Mouse (Mus musculus): ENCODE results near the gene Mapk8ip2. TPM values are rescaled to one million over a fixed set of nuclear protein-coding genes. Genes with fewer than 3 reads are reported as not detected.

The Mapk8ip2 gene
- polyA plus RNA-seq, 1 experiment from 2014 or later, result 27.4 TPM

DNA sequence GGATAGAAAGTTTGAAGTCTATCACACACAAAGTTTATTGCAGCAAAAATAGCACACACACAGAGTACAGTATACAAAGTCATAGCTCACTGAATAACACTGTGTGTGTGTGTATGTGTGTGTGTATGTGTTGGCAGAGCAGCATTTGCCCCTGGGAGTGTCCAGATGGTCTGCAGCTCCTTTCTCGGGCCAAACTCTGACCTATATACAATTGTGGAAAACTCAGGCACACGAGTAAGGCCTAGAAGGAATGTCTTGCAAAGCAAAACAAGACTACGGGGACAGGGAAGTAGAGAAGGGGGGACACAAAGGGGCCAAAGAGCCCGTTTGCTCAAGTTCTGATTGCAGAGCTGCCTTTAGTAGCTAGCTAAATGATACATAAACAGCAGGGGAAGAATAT, 20.8 kb upstream of the Mapk8ip2 start:
- no peak overlapping the region for H3K4me2 ChIP-seq (ENCODE audit: low read depth, low read length, severe bottlenecking)
- no peak overlapping the region for H3K27ac ChIP-seq (ENCODE audit: low read depth, low read length)
- no peak overlapping the region for H3K4me3 ChIP-seq (ENCODE audit: low read depth, low read length)
- no peaks in the 10 kb centered on the region for H3K27me3 ChIP-seq (ENCODE audit: control insufficient read depth, insufficient read depth, low read length)
- WGBS, result 80% methylated on average over 4 of the region's 4 CpGs
- H3K36me3 ChIP-seq (ENCODE audit: control insufficient read depth, insufficient read depth, low read length), result no peaks in the 10 kb centered on the region; the same call in 1 of the 2 replicates
- no peak overlapping the region for H3K9ac ChIP-seq (ENCODE audit: low read length)
- no peak for DNase-seq (ENCODE audit: low spot score)
- H3K9me3 ChIP-seq (ENCODE audit: control insufficient read depth, low read length), result no peaks in the 10 kb centered on the region
- ATAC-seq (replicated peaks; ENCODE audit: low FRiP score), result no peak
- H3K4me1 ChIP-seq (replicated peaks; ENCODE audit: control insufficient read depth, insufficient read depth, low read length), result peaks cover 8% of the 10 kb centered on the region; the same call in 1 of the 2 replicates

DNA sequence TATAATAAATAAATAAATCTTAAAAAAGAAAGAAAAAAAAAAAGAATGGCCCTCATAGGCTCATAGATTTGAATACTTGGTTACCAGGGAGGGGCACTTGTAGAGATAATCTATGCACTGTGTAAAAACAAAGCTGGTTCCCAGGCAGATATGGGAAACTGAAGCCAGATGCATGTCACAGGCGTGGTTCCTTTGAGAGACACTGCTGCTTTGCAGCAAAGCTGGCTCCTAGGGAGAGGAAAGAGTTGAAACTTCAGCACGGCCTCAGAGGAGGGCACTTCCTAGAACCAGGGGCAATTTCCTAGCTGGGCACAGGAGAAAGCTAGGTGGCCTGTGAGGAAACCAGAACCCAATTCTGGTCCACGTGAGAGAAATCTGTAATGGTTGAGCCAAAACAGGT, 19.6 kb upstream of the Mapk8ip2 start:
- Histone ChIP-seq H3K27ac (ENCODE audit: low read depth, low read length) (no peak overlapping the region), H3K9ac (ENCODE audit: low read length) (no peak overlapping the region), H3K27me3 (ENCODE audit: control insufficient read depth, insufficient read depth, low read length) (no peaks in the 10 kb centered on the region), H3K36me3 (ENCODE audit: control insufficient read depth, insufficient read depth, low read length) (no peaks in the 10 kb centered on the region), H3K9me3 (ENCODE audit: control insufficient read depth, low read length) (no peaks in the 10 kb centered on the region), H3K4me2 (ENCODE audit: low read depth, low read length, severe bottlenecking) (no peak overlapping the region), H3K4me1 (replicated peaks; ENCODE audit: control insufficient read depth, insufficient read depth, low read length) (no peaks in the 10 kb centered on the region), H3K4me3 (ENCODE audit: low read depth, low read length) (no peak overlapping the region)
- DNase-seq (ENCODE audit: low spot score) (no peak), ATAC-seq (replicated peaks; ENCODE audit: low FRiP score) (no peak)
- 68% methylated on average over 3 of the region's 3 CpGs for WGBS

GRCm38 (mm10) chr15:89435878-89436277, 17.8 kb upstream of the Mapk8ip2 start:
- H3K9ac ChIP-seq (ENCODE audit: low read length), result no peak overlapping the region
- no peak overlapping the region for H3K4me2 ChIP-seq (ENCODE audit: low read depth, low read length, severe bottlenecking)
- H3K4me1 ChIP-seq (replicated peaks; ENCODE audit: control insufficient read depth, insufficient read depth, low read length), result no peaks in the 10 kb centered on the region
- no peak for ATAC-seq (replicated peaks; ENCODE audit: low FRiP score)
- no peak overlapping the region for H3K27ac ChIP-seq (ENCODE audit: low read depth, low read length)
- no peaks in the 10 kb centered on the region for H3K27me3 ChIP-seq (ENCODE audit: control insufficient read depth, insufficient read depth, low read length)
- no peak for DNase-seq (ENCODE audit: low spot score)
- H3K4me3 ChIP-seq (ENCODE audit: low read depth, low read length), result no peak overlapping the region
- 88% methylated on average over 5 of the region's 5 CpGs for WGBS
- no peaks in the 10 kb centered on the region for H3K36me3 ChIP-seq (ENCODE audit: control insufficient read depth, insufficient read depth, low read length)
- no peaks in the 10 kb centered on the region for H3K9me3 ChIP-seq (ENCODE audit: control insufficient read depth, low read length)

DNA sequence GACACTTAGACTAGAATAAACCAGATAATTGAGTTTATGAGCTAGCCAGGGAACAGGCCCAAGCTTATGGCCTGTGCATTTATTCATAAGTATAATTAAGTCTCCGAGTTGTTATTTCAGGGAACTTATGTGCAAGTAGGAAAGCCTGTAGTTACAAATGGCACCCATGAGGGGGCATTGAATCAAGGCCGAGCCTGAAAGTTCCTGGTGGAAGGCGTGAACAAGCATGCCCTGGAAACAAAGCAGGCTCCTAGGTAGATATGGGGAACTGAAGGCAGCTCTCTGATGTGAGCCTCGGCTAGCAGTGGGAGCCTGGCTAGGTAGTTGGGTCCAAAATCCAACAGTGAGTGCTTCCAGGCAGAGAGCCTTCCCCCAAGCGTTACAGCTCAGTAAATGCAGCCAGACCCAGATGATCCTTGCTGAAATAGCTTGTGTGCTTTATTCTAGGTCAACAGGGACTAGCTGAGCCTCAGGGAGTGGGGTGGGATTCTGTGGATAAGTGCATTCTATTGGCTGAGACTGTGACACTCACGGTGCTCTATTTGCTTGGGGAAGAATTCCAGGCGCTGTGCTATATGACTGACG, 11.1 kb upstream of the Mapk8ip2 start:
- whole genome bisulfite sequencing, result 43% methylated on average over 8 of the region's 8 CpGs
- no peaks in the 10 kb centered on the region for H3K27me3 ChIP-seq (ENCODE audit: control insufficient read depth, insufficient read depth, low read length)
- DNase-seq (ENCODE audit: low spot score) (no peak), ATAC-seq (replicated peaks; ENCODE audit: low FRiP score) (no peak)
- no peaks in the 10 kb centered on the region for H3K36me3 ChIP-seq (ENCODE audit: control insufficient read depth, insufficient read depth, low read length)
- H3K27ac ChIP-seq (ENCODE audit: low read depth, low read length), result no peak overlapping the region
- no peak overlapping the region for H3K4me2 ChIP-seq (ENCODE audit: low read depth, low read length, severe bottlenecking)
- no peak overlapping the region for H3K9ac ChIP-seq (ENCODE audit: low read length)
- no peak overlapping the region for H3K4me3 ChIP-seq (ENCODE audit: low read depth, low read length)
- H3K4me1 ChIP-seq (replicated peaks; ENCODE audit: control insufficient read depth, insufficient read depth, low read length), result no peaks in the 10 kb centered on the region
- no peaks in the 10 kb centered on the region for H3K9me3 ChIP-seq (ENCODE audit: control insufficient read depth, low read length)

DNA sequence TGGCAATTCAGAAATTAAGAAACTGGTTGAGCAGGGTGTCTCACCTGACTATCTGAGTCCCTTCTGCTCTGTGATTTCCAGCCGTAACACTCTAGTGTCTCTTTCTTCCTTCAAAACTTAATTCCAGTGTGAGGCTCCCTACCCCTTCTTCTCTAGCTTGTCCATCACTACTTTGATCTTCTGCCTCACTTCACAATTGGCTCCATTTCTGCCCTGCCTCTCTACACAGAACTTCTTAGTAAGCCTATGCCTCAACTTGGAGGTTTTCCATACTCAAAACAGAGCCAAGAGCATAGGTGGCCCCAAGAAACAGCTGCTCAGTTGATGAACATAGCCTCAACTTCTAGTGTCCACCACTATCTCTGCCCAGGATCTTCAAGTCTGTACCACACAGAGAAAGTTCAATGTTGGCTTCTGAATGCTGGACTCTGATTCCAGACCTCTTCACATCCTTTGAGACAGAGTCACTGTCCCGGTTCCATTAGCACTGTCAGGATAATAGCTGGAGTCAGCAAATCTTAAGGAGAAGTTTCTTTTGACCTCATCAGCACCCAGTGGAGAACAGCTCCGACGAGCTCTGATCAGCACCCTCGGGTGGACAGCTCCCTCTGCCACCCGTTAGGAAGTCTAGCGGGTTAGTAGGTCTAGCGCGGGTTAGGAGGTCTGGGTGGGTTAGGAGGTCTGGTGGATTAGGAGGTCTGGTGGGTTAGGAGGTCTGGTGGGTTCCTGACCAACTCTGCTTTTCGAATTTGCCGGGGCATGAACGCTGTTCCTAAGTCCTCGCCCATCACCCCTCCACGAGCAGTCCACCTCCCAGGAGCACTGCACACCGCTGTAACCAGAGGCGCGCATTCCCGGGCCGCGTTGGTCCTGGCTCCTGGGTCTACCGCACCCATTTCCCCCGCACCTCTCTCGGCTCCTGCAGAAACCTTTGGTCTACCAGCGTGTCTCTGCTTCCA, 528 bp upstream of the Mapk8ip2 start:
- H3K9ac ChIP-seq (ENCODE audit: low read length), result peak overlapping the region; percentile 81
- peaks cover 9% of the 10 kb centered on the region; the same call in 1 of the 2 replicates for H3K36me3 ChIP-seq (ENCODE audit: control insufficient read depth, insufficient read depth, low read length)
- peak; percentile 78 for DNase-seq (ENCODE audit: low spot score)
- H3K4me3 ChIP-seq (ENCODE audit: low read depth, low read length), result peak overlapping the region; percentile 77
- H3K27me3 ChIP-seq (ENCODE audit: control insufficient read depth, insufficient read depth, low read length), result peaks cover 5% of the 10 kb centered on the region; the same call in 1 of the 2 replicates
- peaks cover 9% of the 10 kb centered on the region for H3K4me1 ChIP-seq (replicated peaks; ENCODE audit: control insufficient read depth, insufficient read depth, low read length)
- no peak overlapping the region for H3K27ac ChIP-seq (ENCODE audit: low read depth, low read length)
- H3K4me2 ChIP-seq (ENCODE audit: low read depth, low read length, severe bottlenecking), result peak overlapping the region; percentile 78
- no peaks in the 10 kb centered on the region for H3K9me3 ChIP-seq (ENCODE audit: control insufficient read depth, low read length)
- ATAC-seq (replicated peaks; ENCODE audit: low FRiP score), result peak; percentile 65
- WGBS, result 4% methylated on average over 24 of the region's 24 CpGs

GRCm38 (mm10) chr15:89454857-89455256, 1.1 kb downstream of the Mapk8ip2 start:
- H3K27ac ChIP-seq (ENCODE audit: low read depth, low read length), result no peak overlapping the region
- peak overlapping the region; percentile 81 for H3K9ac ChIP-seq (ENCODE audit: low read length)
- peak overlapping the region; percentile 78 for H3K4me2 ChIP-seq (ENCODE audit: low read depth, low read length, severe bottlenecking)
- peaks cover 9% of the 10 kb centered on the region for H3K4me1 ChIP-seq (replicated peaks; ENCODE audit: control insufficient read depth, insufficient read depth, low read length)
- H3K9me3 ChIP-seq (ENCODE audit: control insufficient read depth, low read length), result no peaks in the 10 kb centered on the region
- H3K27me3 ChIP-seq (ENCODE audit: control insufficient read depth, insufficient read depth, low read length), result peaks cover 5% of the 10 kb centered on the region; the same call in 1 of the 2 replicates
- peaks cover 9% of the 10 kb centered on the region; the same call in 1 of the 2 replicates for H3K36me3 ChIP-seq (ENCODE audit: control insufficient read depth, insufficient read depth, low read length)
- H3K4me3 ChIP-seq (ENCODE audit: low read depth, low read length), result peak overlapping the region; percentile 77
- WGBS, result 5% methylated on average over 5 of the region's 6 CpGs
- DNase-seq (ENCODE audit: low spot score) (no peak), ATAC-seq (replicated peaks; ENCODE audit: low FRiP score) (peak; percentile 53)

- H3K4me3 ChIP-seq (ENCODE audit: low read depth, low read length), result no peak overlapping the region; the same call in 1 of the 2 replicates
- no peak overlapping the region for H3K9ac ChIP-seq (ENCODE audit: low read length)
- no peak for ATAC-seq (replicated peaks; ENCODE audit: low FRiP score)
- DNase-seq (ENCODE audit: low spot score), result no peak
- 87% methylated on average over 6 of the region's 6 CpGs for WGBS
- peaks cover 9% of the 10 kb centered on the region for H3K4me1 ChIP-seq (replicated peaks; ENCODE audit: control insufficient read depth, insufficient read depth, low read length)
- H3K27me3 ChIP-seq (ENCODE audit: control insufficient read depth, insufficient read depth, low read length), result peaks cover 5% of the 10 kb centered on the region; the same call in 1 of the 2 replicates
- H3K27ac ChIP-seq (ENCODE audit: low read depth, low read length), result no peak overlapping the region
- 0 out of 2 replicates have a peak overlapping the region, but pooled peaks have one; percentile 78 for H3K4me2 ChIP-seq (ENCODE audit: low read depth, low read length, severe bottlenecking)
- peaks cover 11% of the 10 kb centered on the region; the same call in 1 of the 2 replicates for H3K36me3 ChIP-seq (ENCODE audit: control insufficient read depth, insufficient read depth, low read length)
- H3K9me3 ChIP-seq (ENCODE audit: control insufficient read depth, low read length), result no peaks in the 10 kb centered on the region
Measured at GRCm38 (mm10) chr15:89455642-89456041, 1.9 kb downstream of the Mapk8ip2 start.

- Histone ChIP-seq H3K27me3 (ENCODE audit: control insufficient read depth, insufficient read depth, low read length) (no peaks in the 10 kb centered on the region; the same call in 1 of the 2 replicates), H3K36me3 (ENCODE audit: control insufficient read depth, insufficient read depth, low read length) (peaks cover 11% of the 10 kb centered on the region; the same call in 1 of the 2 replicates), H3K9me3 (ENCODE audit: control insufficient read depth, low read length) (no peaks in the 10 kb centered on the region), H3K4me2 (ENCODE audit: low read depth, low read length, severe bottlenecking) (no peak overlapping the region), H3K27ac (ENCODE audit: low read depth, low read length) (no peak overlapping the region), H3K4me1 (replicated peaks; ENCODE audit: control insufficient read depth, insufficient read depth, low read length) (peaks cover 5% of the 10 kb centered on the region), H3K4me3 (ENCODE audit: low read depth, low read length) (no peak overlapping the region), H3K9ac (ENCODE audit: low read length) (no peak overlapping the region)
- DNase-seq (ENCODE audit: low spot score) (no peak), ATAC-seq (replicated peaks; ENCODE audit: low FRiP score) (no peak)
- WGBS, result 97% methylated on average over 15 of the region's 15 CpGs
Measured at GRCm38 (mm10) chr15:89458942-89459341, 5.2 kb downstream of the Mapk8ip2 start.
